In genomic region chr15:79027291-79028205, GRCm38 (mm10) we compare ENCODE assay signal across 8 mouse cellular contexts. TPM values are rescaled to one million over a fixed set of nuclear protein-coding genes. Genes with fewer than 3 reads are reported as not detected.
DNase-seq lines count a peak whose midpoint lies in the region; ATAC-seq and TF ChIP-seq lines count a peak whose summit lies in the region.

No protein-coding gene starts in this region.

- H3K27ac ChIP-seq in forebrain, embryonic 11.5 days (ENCODE audit: low read depth, low read length) = peak overlapping the region; percentile 86
- peak overlapping the region; percentile 92 for H3K27ac ChIP-seq in hindbrain, embryonic 14.5 days
- H3K27ac ChIP-seq in liver, adult 2 months (replicated peaks; ENCODE audit: insufficient read depth, low read depth, low read length) = peak overlapping the region; percentile 96
- H3K27ac ChIP-seq in neural tube, embryonic 15.5 days (replicated peaks) = peak overlapping the region; percentile 92

- no peaks in the 10 kb centered on the region for H3K9me3 ChIP-seq in forebrain, embryonic 11.5 days (ENCODE audit: control insufficient read depth, low read length)
- H3K9me3 ChIP-seq in hindbrain, embryonic 14.5 days (ENCODE audit: control insufficient read depth, low read length) = no peaks in the 10 kb centered on the region
- no peaks in the 10 kb centered on the region for H3K9me3 ChIP-seq in neural tube, embryonic 15.5 days (replicated peaks)

- POLR2A ChIA-PET in Patski (lab: Charles Lee) = interaction anchor here (0.6 to 1.0 kb wide), 3 partner anchors 12 to 161 kb away, joined by 3 to 4 read pairs (median 4); no protein-coding TSS in a partner anchor

- H3K4me1 ChIP-seq in forebrain, embryonic 11.5 days (replicated peaks; ENCODE audit: control insufficient read depth, insufficient read depth, low read length) = peaks cover 16% of the 10 kb centered on the region; the same call in 1 of the 2 replicates
- peaks cover 31% of the 10 kb centered on the region for H3K4me1 ChIP-seq in hindbrain, embryonic 14.5 days (replicated peaks; ENCODE audit: control insufficient read depth, insufficient read depth, low read length)
- peaks cover 6% of the 10 kb centered on the region; the same call in 1 of the 2 replicates for H3K4me1 ChIP-seq in liver, adult 2 months (ENCODE audit: control insufficient read depth, insufficient read depth, low read length)
- H3K4me1 ChIP-seq in neural tube, embryonic 15.5 days = peaks cover 57% of the 10 kb centered on the region

- TF ChIP-seq POLR2A in liver, adult 2 months (IDR thresholded peaks at IDR 0.05; ENCODE audit: extremely low read depth, insufficient read depth, low read length) = no peak

- peak overlapping the region; percentile 72 for H3K4me3 ChIP-seq in forebrain, embryonic 11.5 days (ENCODE audit: low read depth, low read length)
- peak overlapping the region; percentile 61 for H3K4me3 ChIP-seq in hindbrain, embryonic 14.5 days (replicated peaks; ENCODE audit: low read length)
- peak overlapping the region; percentile 92 for H3K4me3 ChIP-seq in liver, adult 2 months (ENCODE audit: insufficient read depth, low read depth, low read length)
- peak overlapping the region; percentile 60 for H3K4me3 ChIP-seq in neural tube, embryonic 15.5 days (replicated peaks)

- H3K27me3 ChIP-seq in Patski = no peaks in the 10 kb centered on the region
- H3K27me3 ChIP-seq in forebrain, embryonic 11.5 days (ENCODE audit: control insufficient read depth, insufficient read depth, low read length) = peaks cover 2% of the 10 kb centered on the region; the same call in 1 of the 2 replicates
- H3K27me3 ChIP-seq in hindbrain, embryonic 14.5 days (ENCODE audit: control insufficient read depth, insufficient read depth, low read length) = 0 out of 2 replicates have a peak, but pooled peaks cover 6% of the 10 kb centered on the region
- H3K27me3 ChIP-seq in liver, adult 2 months (ENCODE audit: control insufficient read depth, insufficient read depth, low read length) = no peaks in the 10 kb centered on the region
- no peaks in the 10 kb centered on the region; the same call in 1 of the 2 replicates for H3K27me3 ChIP-seq in neural tube, embryonic 15.5 days (replicated peaks)

- peak overlapping the region; percentile 100 for H3K9ac ChIP-seq in forebrain, embryonic 11.5 days (ENCODE audit: low read length)
- peak overlapping the region; percentile 94 for H3K9ac ChIP-seq in hindbrain, embryonic 14.5 days
- peak overlapping the region; percentile 94 for H3K9ac ChIP-seq in liver, adult 2 months (ENCODE audit: low read depth, low read length)
- peak overlapping the region; percentile 85 for H3K9ac ChIP-seq in neural tube, embryonic 15.5 days (replicated peaks)

- H3K79me2 ChIP-seq in liver, adult 2 months (ENCODE audit: control insufficient read depth, insufficient read depth, low read length) = peaks cover 11% of the 10 kb centered on the region; the same call in 1 of the 2 replicates

- CTCF ChIA-PET in Patski (lab: Charles Lee) = interaction anchor here (1.7 kb wide), 1 partner anchor 10 kb away, joined by 5 read pairs; no protein-coding TSS in a partner anchor

- peak overlapping the region; percentile 97 for H3K4me2 ChIP-seq in forebrain, embryonic 11.5 days (ENCODE audit: low read depth, low read length, severe bottlenecking)
- H3K4me2 ChIP-seq in hindbrain, embryonic 14.5 days (replicated peaks) = peak overlapping the region; percentile 73
- peak overlapping the region; percentile 99 for H3K4me2 ChIP-seq in neural tube, embryonic 15.5 days

- ATAC-seq in cerebellum, adult (ENCODE audit: insufficient number of reproducible peaks, low FRiP score, low TSS enrichment) = no peak
- ATAC-seq in Patski = peak; percentile 13
- 0 out of 2 replicates have a peak, but pooled peaks have one; percentile 19 for ATAC-seq in forebrain, embryonic 11.5 days (replicated peaks; ENCODE audit: low FRiP score)
- no peak for ATAC-seq in hindbrain, embryonic 14.5 days (ENCODE audit: low FRiP score)
- ATAC-seq in neural tube, embryonic 15.5 days (ENCODE audit: low FRiP score) = 0 out of 2 replicates have a peak, but pooled peaks have one; percentile 9

- no peak for TF ChIP-seq CTCF in Patski (IDR thresholded peaks at IDR 0.05)
- no peak for TF ChIP-seq CTCF in liver, adult 2 months (IDR thresholded peaks at IDR 0.05; ENCODE audit: low read depth, low read length)

- no peaks in the 10 kb centered on the region for H3K36me3 ChIP-seq in forebrain, embryonic 11.5 days (ENCODE audit: control insufficient read depth, insufficient read depth, low read length)
- no peaks in the 10 kb centered on the region for H3K36me3 ChIP-seq in hindbrain, embryonic 14.5 days (replicated peaks; ENCODE audit: control insufficient read depth, insufficient read depth)
- no peaks in the 10 kb centered on the region for H3K36me3 ChIP-seq in liver, adult 2 months (ENCODE audit: control insufficient read depth, insufficient read depth, low read length)
- no peaks in the 10 kb centered on the region for H3K36me3 ChIP-seq in neural tube, embryonic 15.5 days

- DNase-seq in cerebellum, adult 11 months = peak; percentile 59
- no peak for DNase-seq in Patski (ENCODE audit: low read depth, low spot score)
- DNase-seq in forebrain, embryonic 11.5 days (ENCODE audit: low spot score) = peak; percentile 76
- no peak for DNase-seq in hindbrain, embryonic 14.5 days (ENCODE audit: low spot score)
- DNase-seq in liver, adult 2 months (ENCODE audit: extremely low read depth, low read depth, low spot score) = peak; percentile 25
- DNase-seq in natural killer cell, adult 2 months (ENCODE audit: low spot score in 2 of 2) = no peak

- WGBS in forebrain, embryonic 11.5 days = 4% methylated on average over 42 of the region's 46 CpGs
- 6% methylated on average over 44 of the region's 46 CpGs for WGBS in hindbrain, embryonic 14.5 days
- WGBS in liver, adult 2 months = 3% methylated on average over 46 of the region's 46 CpGs
- 5% methylated on average over 46 of the region's 46 CpGs for WGBS in neural tube, embryonic 15.5 days

- in situ Hi-C loops in Patski (cut with MboI; ENCODE audit: low pct_unique_long_range_greater_than_20kb) = no loop called here

RNA-seq across cellular contexts. Expression of gene H1f0, which starts 0.7 kb away (rescaled TPM):
- 95.5 TPM for polyA plus RNA-seq in Patski (2021)
- 349 and 396 TPM in 2 replicates for polyA plus RNA-seq in forebrain, embryonic 11.5 days (2014; fragmentation: Nextera tagmentation; extraction: Ambion mirVana)
- 74.8 and 75.7 TPM in 2 replicates for polyA plus RNA-seq in hindbrain, embryonic 14.5 days (2014; fragmentation: Nextera tagmentation; extraction: Ambion mirVana)
- total RNA-seq in liver, adult 2 months (2014; rRNA removed) = 64.2 and 82.1 TPM in 2 replicates
- 68.0 and 79.0 TPM in 2 replicates for polyA plus RNA-seq in liver, adult 2 months (2012; rRNA removed)
- 169 and 222 TPM in 2 replicates for polyA plus RNA-seq in neural tube, embryonic 15.5 days (2015; fragmentation: Nextera tagmentation; extraction: Ambion mirVana)

RNA-seq across cellular contexts. Expression of gene Galr3, which starts 14.1 kb away (rescaled TPM):
- polyA plus RNA-seq in Patski (2021) = 0.12 TPM
- not detected in 2 replicates for polyA plus RNA-seq in forebrain, embryonic 11.5 days (2014; fragmentation: Nextera tagmentation; extraction: Ambion mirVana)
- polyA plus RNA-seq in hindbrain, embryonic 14.5 days (2014; fragmentation: Nextera tagmentation; extraction: Ambion mirVana) = not detected in 2 replicates
- total RNA-seq in liver, adult 2 months (2014; rRNA removed) = not detected in 2 replicates
- polyA plus RNA-seq in liver, adult 2 months (2012; rRNA removed) = 0.09 TPM in 1 of 2 replicates, not detected in the other
- 0.14 and 0.17 TPM in 2 replicates for polyA plus RNA-seq in neural tube, embryonic 15.5 days (2015; fragmentation: Nextera tagmentation; extraction: Ambion mirVana)

RNA-seq across cellular contexts. Expression of gene Ankrd54, which starts 35.1 kb away (rescaled TPM):
- 40.0 TPM for polyA plus RNA-seq in Patski (2021)
- 61.6 and 67.1 TPM in 2 replicates for polyA plus RNA-seq in forebrain, embryonic 11.5 days (2014; fragmentation: Nextera tagmentation; extraction: Ambion mirVana)
- polyA plus RNA-seq in hindbrain, embryonic 14.5 days (2014; fragmentation: Nextera tagmentation; extraction: Ambion mirVana) = 42.2 and 53.1 TPM in 2 replicates
- total RNA-seq in liver, adult 2 months (2014; rRNA removed) = 5.1 and 6.4 TPM in 2 replicates
- polyA plus RNA-seq in liver, adult 2 months (2012; rRNA removed) = 22.5 and 27.1 TPM in 2 replicates
- 52.4 and 52.8 TPM in 2 replicates for polyA plus RNA-seq in neural tube, embryonic 15.5 days (2015; fragmentation: Nextera tagmentation; extraction: Ambion mirVana)

RNA-seq across cellular contexts. Expression of gene Eif3l, which starts 47.4 kb away (rescaled TPM):
- 220 TPM for polyA plus RNA-seq in Patski (2021)
- polyA plus RNA-seq in forebrain, embryonic 11.5 days (2014; fragmentation: Nextera tagmentation; extraction: Ambion mirVana) = 245 and 254 TPM in 2 replicates
- polyA plus RNA-seq in hindbrain, embryonic 14.5 days (2014; fragmentation: Nextera tagmentation; extraction: Ambion mirVana) = 170 and 177 TPM in 2 replicates
- 82.1 and 94.2 TPM in 2 replicates for total RNA-seq in liver, adult 2 months (2014; rRNA removed)
- 98.3 and 103 TPM in 2 replicates for polyA plus RNA-seq in liver, adult 2 months (2012; rRNA removed)
- polyA plus RNA-seq in neural tube, embryonic 15.5 days (2015; fragmentation: Nextera tagmentation; extraction: Ambion mirVana) = 164 and 193 TPM in 2 replicates

Comparison
In these comparisons a context has a peak if more than half of its experiments do, and no peak if none do; other contexts are left out.
1. DNase-seq: peak in cerebellum, adult 11 months (single experiment), forebrain, embryonic 11.5 days (single experiment) and liver, adult 2 months (single experiment); none in Patski (single experiment), hindbrain, embryonic 14.5 days (single experiment) and natural killer cell, adult 2 months (0 of 2).
2. ATAC-seq: peak in Patski (single experiment), forebrain, embryonic 11.5 days (single experiment) and neural tube, embryonic 15.5 days (single experiment); none in cerebellum, adult (single experiment) and hindbrain, embryonic 14.5 days (single experiment).
3. Peak in every context shown above with its lines, with median percentiles within 50 percentile points of each other: H3K27ac ChIP-seq, H3K4me2 ChIP-seq, H3K4me3 ChIP-seq and H3K9ac ChIP-seq.